Mouse (Mus musculus) adrenal gland, postnatal 36 days (tissue): ENCODE measurements around the gene Gpr137c. TPM values are rescaled to one million over a fixed set of nuclear protein-coding genes. Genes with fewer than 3 reads are reported as not detected.

Source experiments
- total RNA-seq, 2 experiments: library from RNA; stranded (reverse); gene quantifications; 2 replicates each; pipeline ENCODE4 v1.2.3; 2021

Gene Gpr137c
- total RNA-seq, 2 experiments from 2014 or later, result 0.82 to 1.0 TPM

Other genes with a start within 250 kb of the Gpr137c start
- under 1 TPM; 0.59 to 0.93 TPM for gene Ptger2, start 231.5 kb upstream of the Gpr137c start, total RNA-seq
- gene Txndc16, start 611 bp downstream of the Gpr137c start, total RNA-seq, result 10 to 100 TPM; 15.0 to 18.0 TPM
- 10 to 100 TPM; 29.6 to 43.5 TPM for gene Ero1l, start 99.1 kb downstream of the Gpr137c start, total RNA-seq
- gene Psmc6, start 110.1 kb downstream of the Gpr137c start, total RNA-seq, result 100 to 1,000 TPM; 124 to 134 TPM
- 10 to 100 TPM; 25.2 to 29.8 TPM for gene Styx, start 131.4 kb downstream of the Gpr137c start, total RNA-seq
- 10 to 100 TPM; 31.1 to 35.8 TPM for gene Gnpnat1, start 185.2 kb downstream of the Gpr137c start, total RNA-seq